Mouse (Mus musculus) thymus, postnatal 25 days (tissue): ENCODE measurements around the gene Pam16.

Experiments used
- DNase-seq: peaks from one replicate; pipeline ENCODE4 v3.0.0; 2022

Pam16 gene

DNA sequence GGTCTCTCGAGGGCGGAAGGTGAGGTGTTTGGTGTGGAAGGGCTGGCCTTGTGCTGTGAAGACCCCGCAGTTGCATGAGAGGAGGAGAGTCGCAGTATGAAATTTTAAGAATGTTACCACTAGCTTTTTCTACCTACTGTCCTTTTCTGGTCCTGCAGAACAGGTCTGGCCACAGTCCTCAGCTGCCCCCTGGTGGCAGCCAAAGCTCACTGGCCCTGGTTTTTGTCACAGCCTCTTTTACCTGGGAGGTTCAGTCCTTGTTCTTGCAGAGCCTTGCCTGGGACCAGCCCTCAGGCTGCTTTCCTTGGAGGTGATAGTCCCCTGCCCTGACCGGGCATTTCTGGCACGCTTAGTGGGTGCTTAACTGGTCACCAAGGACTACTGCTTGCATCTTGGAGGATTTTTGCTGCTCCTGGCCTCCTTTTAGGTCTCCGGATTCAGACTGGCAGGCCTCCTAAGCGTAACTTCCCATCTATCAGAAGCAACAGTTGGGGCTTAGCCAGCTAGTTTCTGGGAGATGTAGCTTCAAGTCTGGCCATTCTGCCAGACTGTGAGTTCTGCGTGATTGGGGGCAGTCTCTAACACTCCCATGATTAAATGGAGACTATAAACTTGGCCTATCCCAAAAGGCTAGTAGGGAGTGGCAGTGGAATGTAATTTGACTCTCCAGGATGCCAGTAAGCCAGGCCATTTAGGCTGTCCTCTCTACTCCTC, 16.8 kb downstream of the Pam16 start:
- DNase-seq = peak; percentile 85

GRCm38 (mm10) chr16:4606431-4607084, 18.2 kb downstream of the Pam16 start:
- no peak for DNase-seq

- no peak for DNase-seq
Observed at GRCm38 (mm10) chr16:4605514-4606131, 19.2 kb downstream of the Pam16 start.

DNA sequence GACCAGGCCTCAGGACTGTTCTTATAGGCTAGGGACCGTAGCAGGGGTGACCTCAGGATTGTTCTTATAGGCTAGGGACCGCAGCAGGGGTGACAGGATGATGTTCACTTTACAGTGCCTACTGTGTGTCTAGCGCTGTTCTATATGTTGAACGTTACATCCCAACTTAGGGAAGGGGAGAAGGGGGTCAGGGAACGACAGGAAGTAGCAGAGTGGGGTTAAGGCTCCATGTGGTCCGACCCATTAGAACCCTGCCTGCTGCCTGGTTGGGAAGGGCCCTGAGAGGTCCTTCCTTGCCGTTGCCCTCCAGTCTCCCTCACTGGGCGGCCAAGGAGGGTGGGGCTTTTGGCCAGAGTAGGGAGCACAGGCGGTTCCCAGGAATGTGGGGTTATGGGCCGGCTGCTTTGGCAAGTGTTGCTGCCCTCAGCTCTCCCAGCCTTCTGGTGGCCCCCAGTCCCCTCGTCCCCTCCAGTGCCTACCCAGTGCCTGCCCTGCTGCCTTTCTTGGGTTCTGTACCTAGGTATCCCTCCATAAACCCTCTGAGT, 20.4 kb downstream of the Pam16 start:
- DNase-seq = no peak

DNA sequence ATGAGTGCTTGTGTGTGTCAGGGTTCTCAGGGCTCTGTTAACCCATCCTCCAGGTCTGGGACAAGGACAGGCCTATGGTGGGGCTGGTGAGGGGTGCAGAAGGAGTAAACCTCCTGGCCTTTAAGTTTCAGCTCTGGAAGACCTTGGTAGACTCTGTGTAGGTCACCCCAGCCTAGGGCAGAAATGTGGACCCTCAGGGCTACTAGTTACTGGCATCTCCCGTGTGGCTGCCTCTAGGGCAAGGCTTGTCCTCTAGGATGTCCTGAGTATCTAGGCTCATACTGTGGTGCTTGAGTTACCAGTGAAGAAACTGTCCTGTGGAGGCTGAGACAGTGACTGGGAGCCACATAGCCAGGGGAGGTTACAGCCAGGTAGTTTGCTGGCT, 21.3 kb downstream of the Pam16 start:
- no peak for DNase-seq

- DNase-seq = no peak
Observed at GRCm38 (mm10) chr16:4602766-4603452, 21.9 kb downstream of the Pam16 start.

- DNase-seq = no peak
Observed at GRCm38 (mm10) chr16:4602189-4602588, 22.6 kb downstream of the Pam16 start.

DNA sequence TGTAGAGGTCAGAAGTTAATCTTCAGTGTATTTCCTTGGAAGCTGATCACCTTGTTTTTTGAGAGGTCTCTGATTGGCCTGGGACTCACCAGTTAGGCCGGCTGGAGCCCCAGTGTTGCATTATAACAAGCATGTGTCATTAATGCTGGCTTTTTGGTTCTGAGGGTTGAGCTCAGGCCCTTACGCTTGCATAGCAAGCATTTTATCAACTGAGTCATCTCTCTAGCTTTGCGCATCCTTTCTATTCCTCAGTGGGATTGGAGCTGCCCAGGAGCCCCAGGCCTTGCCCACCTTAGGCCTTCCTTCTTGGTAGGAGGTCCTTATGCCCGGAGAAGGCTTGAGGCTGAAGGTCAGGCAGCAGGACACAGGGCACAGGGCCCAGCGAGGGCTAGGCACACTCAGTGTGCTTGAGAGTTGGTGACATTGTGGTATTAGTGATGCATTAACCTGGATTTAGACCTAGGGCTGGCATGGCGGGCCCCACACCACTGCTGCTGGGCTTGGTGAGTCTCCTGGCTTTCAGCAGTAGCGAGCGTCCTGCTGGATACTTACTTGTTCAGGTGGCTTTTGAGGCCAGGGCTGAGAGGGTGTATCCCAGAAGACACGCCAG, 24.0 kb downstream of the Pam16 start:
- DNase-seq = no peak

- DNase-seq = no peak
Observed at GRCm38 (mm10) chr16:4599616-4600015, 25.2 kb downstream of the Pam16 start.

DNA sequence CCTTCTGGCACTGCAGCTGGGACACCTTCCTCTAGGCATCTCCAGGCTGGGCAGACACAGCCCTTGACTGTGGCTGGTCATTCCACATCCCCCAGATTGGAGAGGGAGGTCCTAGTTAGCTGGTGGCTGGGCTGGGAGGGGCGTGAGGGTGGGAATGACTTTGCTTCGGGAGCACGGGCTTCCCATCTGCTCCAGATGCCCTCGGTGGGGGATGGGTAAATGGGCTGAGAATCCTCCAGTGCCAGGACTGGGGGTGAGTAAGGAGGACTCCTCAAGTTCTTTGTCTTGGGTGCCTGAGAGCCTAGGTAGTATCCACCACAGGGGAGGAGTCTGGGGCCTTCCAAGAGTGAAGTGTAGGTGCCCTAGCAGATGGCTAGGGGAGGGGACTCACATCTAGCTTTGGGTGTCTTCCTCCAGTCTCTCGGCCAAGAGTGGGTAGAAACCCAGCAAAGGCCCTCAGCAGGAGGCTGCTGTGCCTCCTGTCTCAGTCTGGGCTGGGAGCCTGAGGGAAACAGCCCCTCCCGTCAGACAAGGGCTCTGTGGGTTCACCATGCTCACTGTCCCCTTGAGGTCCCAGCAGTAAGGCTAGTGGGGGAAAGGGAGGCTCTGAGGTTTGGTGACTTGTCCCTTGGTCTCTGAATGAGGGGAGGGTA, 25.8 kb downstream of the Pam16 start:
- no peak for DNase-seq

GRCm38 (mm10) chr16:4598041-4598440, 26.7 kb downstream of the Pam16 start:
- no peak for DNase-seq

DNA sequence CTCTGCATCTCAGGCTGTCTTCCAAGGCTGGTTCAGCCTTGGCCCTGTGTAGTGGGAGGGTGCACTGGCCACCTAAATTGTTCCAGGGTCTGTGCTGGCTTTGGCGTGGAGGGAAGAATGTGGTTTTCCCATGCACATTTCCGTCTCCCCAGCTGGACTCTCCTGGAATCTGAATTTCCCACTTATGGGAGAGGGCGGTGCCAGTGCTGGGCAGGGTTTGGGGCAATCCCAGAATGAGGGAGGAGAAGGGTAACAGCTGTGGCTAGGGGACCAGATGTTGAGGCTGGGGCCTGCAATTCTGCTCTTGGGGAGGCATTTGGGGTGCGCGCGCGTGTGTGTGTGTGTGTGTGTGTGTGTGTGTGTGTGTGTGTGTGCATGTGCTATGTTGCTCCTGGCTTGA, 27.5 kb downstream of the Pam16 start:
- DNase-seq = no peak

GRCm38 (mm10) chr16:4596836-4597235, 28.0 kb downstream of the Pam16 start:
- no peak for DNase-seq

GRCm38 (mm10) chr16:4596141-4596728, 28.6 kb downstream of the Pam16 start:
- DNase-seq = no peak

GRCm38 (mm10) chr16:4595527-4595963, 29.2 kb downstream of the Pam16 start:
- no peak for DNase-seq

DNA sequence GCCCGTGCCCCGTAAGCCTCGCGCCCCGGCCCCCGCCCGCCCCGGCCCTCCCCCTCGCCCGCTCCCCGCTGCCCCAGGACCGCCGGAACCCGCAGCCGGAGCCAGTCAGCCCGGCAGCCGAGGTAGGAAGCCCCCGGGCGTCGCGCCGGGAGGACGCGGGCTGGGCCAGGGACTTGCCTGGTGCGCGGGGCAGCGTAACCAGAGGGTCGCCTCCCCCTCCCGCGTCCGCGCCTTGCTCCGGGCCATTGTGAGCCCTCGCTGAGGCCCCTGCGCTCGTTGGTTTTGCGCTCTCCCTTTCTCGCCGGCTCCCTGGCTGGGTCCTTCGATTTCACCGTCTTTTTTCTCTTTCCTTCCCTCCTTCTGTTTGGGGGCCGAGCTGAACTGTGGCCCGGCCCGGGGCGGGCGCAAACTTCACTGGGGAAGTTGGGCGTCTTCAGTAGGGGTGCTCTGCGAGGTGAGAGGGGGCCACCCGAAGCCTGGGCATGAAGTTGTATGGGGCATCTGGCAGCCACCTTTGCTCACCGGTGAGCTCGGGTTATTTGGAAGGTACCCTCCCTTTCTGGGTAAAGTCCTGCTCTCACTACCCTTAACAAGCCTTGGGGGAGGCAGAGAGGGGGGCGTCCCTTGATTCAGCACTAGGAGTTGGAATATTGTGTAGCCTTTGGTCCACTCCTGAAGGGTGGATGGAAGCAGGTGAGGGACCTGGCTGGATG, 29.8 kb downstream of the Pam16 start:
- DNase-seq = no peak

GRCm38 (mm10) chr16:4593971-4594813, 30.6 kb downstream of the Pam16 start, which contains the start of gene Glis2:
Gene Glis2, plus strand, starts transcription at chr16:4594713.
- peak; percentile 48 for DNase-seq

DNA sequence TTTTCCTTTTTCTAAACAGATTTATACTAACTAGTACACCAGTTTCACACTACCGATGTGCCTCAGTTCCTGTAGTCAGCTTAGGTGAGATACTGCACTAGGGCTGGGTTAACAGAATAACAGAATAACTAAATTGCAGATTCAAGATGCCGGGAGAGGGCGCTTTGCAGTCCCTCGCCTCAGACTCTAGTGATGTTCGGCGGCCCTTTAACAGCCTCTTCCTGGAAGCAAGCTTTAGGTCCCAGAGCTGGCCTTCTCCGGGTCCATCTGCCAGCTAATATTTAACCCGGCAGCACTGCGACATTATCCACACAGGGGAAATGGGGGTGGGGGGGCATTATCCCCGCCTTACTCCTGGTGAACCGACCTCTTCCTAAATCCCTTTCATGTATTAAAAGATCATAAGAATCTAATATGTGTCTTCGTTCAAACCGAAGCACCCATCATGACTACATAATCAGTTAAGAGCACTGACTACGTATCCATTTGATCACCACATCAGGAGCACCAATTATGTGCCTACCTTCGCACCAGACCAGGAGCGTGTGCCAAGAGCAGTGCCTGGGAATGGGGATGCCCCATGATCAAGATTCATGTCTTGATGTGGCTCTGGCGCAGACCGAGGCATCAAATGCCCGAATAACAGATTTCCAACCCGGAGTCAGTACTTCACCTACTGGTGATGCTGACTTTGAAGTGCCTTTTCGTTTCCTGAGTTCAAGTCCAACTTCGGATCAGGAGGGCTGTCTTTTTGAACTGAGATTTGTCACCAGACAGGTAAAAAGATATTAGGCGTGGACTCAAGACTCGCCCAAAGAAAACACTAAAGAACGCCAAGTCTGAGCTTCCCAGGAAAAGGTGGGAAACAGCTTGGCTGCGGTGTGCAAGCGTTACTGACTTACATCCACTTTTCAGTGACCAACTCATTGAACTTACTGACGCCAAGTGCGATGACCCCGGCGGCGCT, 31.6 kb downstream of the Pam16 start:
- peak; percentile 58 for DNase-seq

DNA sequence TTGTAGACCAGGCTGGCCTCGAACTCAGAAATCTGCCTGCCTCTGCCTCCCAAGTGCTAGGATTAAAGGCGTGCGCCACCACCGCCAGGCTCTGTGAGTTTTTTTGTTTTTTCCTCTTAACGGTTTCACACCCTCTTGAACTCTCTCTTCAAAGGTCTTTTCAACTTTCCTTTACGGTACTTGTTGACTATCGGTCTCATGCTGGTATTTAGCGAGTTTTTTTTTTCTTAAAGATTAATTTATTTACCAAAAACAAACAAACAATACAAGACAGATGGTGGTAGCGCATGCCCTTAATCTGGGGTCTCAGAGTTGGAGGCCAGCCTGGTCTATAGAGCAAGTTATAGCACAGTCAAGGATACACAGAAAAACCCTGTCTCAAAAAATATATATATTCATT, 34.6 kb downstream of the Pam16 start:
- DNase-seq = no peak
